Mouse (Mus musculus) midbrain, embryonic 13.5 days (tissue): ENCODE data around the gene Git1. TPM values are rescaled to one million over a fixed set of nuclear protein-coding genes. Genes with fewer than 3 reads are reported as not detected.

Experiments used
- ATAC-seq: fragments of 200-750 bp; cut with Nextera tagmentation; 2 replicates; pipeline ENCODE4 v1.8.0; 2017; ENCODE audit warnings: mild to moderate bottlenecking, moderate TSS enrichment, moderate library complexity
- H3K27ac ChIP-seq: fragments of 300-500 bp; sonication (generic); 2 replicates; pipeline ENCODE4 v1.5.1; 2015; ENCODE audit warnings: inconsistent platforms, mild to moderate bottlenecking, moderate library complexity
- H3K27me3 ChIP-seq: fragments of 300-500 bp; sonication (generic); 2 replicates; pipeline ENCODE4 v1.6.1; 2015; ENCODE audit warnings: mild to moderate bottlenecking, inconsistent platforms
- H3K36me3 ChIP-seq: fragments of 300-500 bp; sonication (generic); 2 replicates; pipeline ENCODE4 v1.6.1; 2015; ENCODE audit warnings: mild to moderate bottlenecking, inconsistent platforms
- H3K4me1 ChIP-seq: fragments of 300-500 bp; sonication (generic); replicated peaks from 2 replicates; pipeline ENCODE4 v1.6.1; 2015; ENCODE audit warnings: inconsistent platforms
- H3K4me2 ChIP-seq: fragments of 300-500 bp; sonication (generic); replicated peaks from 2 replicates; pipeline ENCODE4 v1.6.1; 2015; ENCODE audit warnings: moderate library complexity, mild to moderate bottlenecking, inconsistent platforms
- H3K4me3 ChIP-seq: fragments of 300-500 bp; sonication (generic); replicated peaks from 2 replicates; pipeline ENCODE4 v1.5.1; 2015; ENCODE audit warnings: mild to moderate bottlenecking, inconsistent platforms
- H3K9ac ChIP-seq: fragments of 300-500 bp; sonication (generic); replicated peaks from 2 replicates; pipeline ENCODE4 v1.6.1; 2015; ENCODE audit warnings: mild to moderate bottlenecking, inconsistent platforms
- H3K9me3 ChIP-seq: fragments of 300-500 bp; sonication (generic); 2 replicates; pipeline ENCODE4 v1.6.1; 2016; ENCODE audit warnings: mild to moderate bottlenecking, inconsistent platforms
- WGBS: fragments of 180-500 bp; shearing (Covaris S2); methylation state at CpG from one replicate; pipeline ENCODE4 v1.1.7; 2015; 5-methylcytosine and 5-hydroxymethylcytosine counted together
- polyA plus RNA-seq: library from polyadenylated mRNA; unstranded; fragments of >200 nt; fragmentation: Nextera tagmentation; extraction: Ambion mirVana; gene quantifications from 2 replicates; pipeline ENCODE4 v1.2.1, GENCODE M21; 2015

Git1 gene
- polyA plus RNA-seq, 1 experiment from 2014 or later, result 14.9 TPM

GRCm38 (mm10) chr11:77483510-77484255 lies 9.7 kb upstream of the Git1 start:
- Histone ChIP-seq H3K27ac (no peak overlapping the region), H3K4me1 (peaks cover 71% of the 10 kb centered on the region), H3K9ac (0 out of 2 replicates have a peak overlapping the region, but pooled peaks have one; percentile 17), H3K9me3 (no peaks in the 10 kb centered on the region), H3K36me3 (no peaks in the 10 kb centered on the region), H3K27me3 (no peaks in the 10 kb centered on the region), H3K4me3 (no peak overlapping the region), H3K4me2 (no peak overlapping the region)
- ATAC-seq, result no peak
- 82% methylated on average over 11 of the region's 11 CpGs for WGBS

- Histone ChIP-seq H3K4me1 (peaks cover 74% of the 10 kb centered on the region), H3K9me3 (no peaks in the 10 kb centered on the region), H3K4me2 (peak overlapping the region; percentile 98), H3K9ac (peak overlapping the region; percentile 33), H3K27ac (peak overlapping the region; percentile 39; the same call in 1 of the 2 replicates), H3K36me3 (no peaks in the 10 kb centered on the region), H3K4me3 (no peak overlapping the region), H3K27me3 (no peaks in the 10 kb centered on the region)
- WGBS, result 42% methylated on average over 6 of the region's 6 CpGs
- ATAC-seq, result no peak
These were observed 8.1 kb upstream of the Git1 start for GRCm38 (mm10) chr11:77485229-77485628.

- WGBS, result 44% methylated on average over 5 of the region's 5 CpGs
- no peaks in the 10 kb centered on the region for H3K27me3 ChIP-seq
- peak overlapping the region; percentile 69 for H3K27ac ChIP-seq
- H3K4me1 ChIP-seq, result peaks cover 79% of the 10 kb centered on the region
- H3K4me2 ChIP-seq, result peak overlapping the region; percentile 98
- no peaks in the 10 kb centered on the region for H3K9me3 ChIP-seq
- peak overlapping the region; percentile 98 for H3K9ac ChIP-seq
- H3K4me3 ChIP-seq, result peak overlapping the region; percentile 97
- ATAC-seq, result no peak
- H3K36me3 ChIP-seq, result no peaks in the 10 kb centered on the region
These were observed 6.6 kb upstream of the Git1 start for GRCm38 (mm10) chr11:77486798-77487197.

GRCm38 (mm10) chr11:77488771-77489581 lies 4.4 kb upstream of the Git1 start:
- no peaks in the 10 kb centered on the region for H3K36me3 ChIP-seq
- 2% methylated on average over 55 of the region's 55 CpGs for WGBS
- no peak for ATAC-seq
- no peaks in the 10 kb centered on the region for H3K9me3 ChIP-seq
- H3K4me1 ChIP-seq, result peaks cover 77% of the 10 kb centered on the region
- H3K27me3 ChIP-seq, result no peaks in the 10 kb centered on the region
- H3K4me2 ChIP-seq, result peak overlapping the region; percentile 98
- peak overlapping the region; percentile 93 for H3K27ac ChIP-seq
- H3K4me3 ChIP-seq, result peak overlapping the region; percentile 97
- H3K9ac ChIP-seq, result peak overlapping the region; percentile 98

GRCm38 (mm10) chr11:77489591-77490235 lies 3.6 kb upstream of the Git1 start, which contains the start of gene Ankrd13b:
Gene Ankrd13b (minus strand): TSS chr11:77489678.
- Histone ChIP-seq H3K27ac (peak within 1 kb of the TSS; percentile 93), H3K4me1 (peaks cover 78% of the 10 kb centered on the region), H3K4me2 (peak within 1 kb of the TSS; percentile 98), H3K36me3 (no peaks in the 10 kb centered on the region), H3K9me3 (no peaks in the 10 kb centered on the region), H3K9ac (peak within 1 kb of the TSS; percentile 98), H3K27me3 (no peaks in the 10 kb centered on the region), H3K4me3 (peak within 1 kb of the TSS; percentile 97)
- peak; percentile 68 for ATAC-seq
- WGBS, result under 1% methylated on average over 58 of the region's 87 CpGs

- no peaks in the 10 kb centered on the region for H3K36me3 ChIP-seq
- 74% methylated on average over 6 of the region's 6 CpGs for WGBS
- H3K27ac ChIP-seq, result peak overlapping the region; percentile 93
- peak overlapping the region; percentile 97 for H3K4me3 ChIP-seq
- no peaks in the 10 kb centered on the region for H3K27me3 ChIP-seq
- H3K4me2 ChIP-seq, result peak overlapping the region; percentile 98
- H3K9ac ChIP-seq, result peak overlapping the region; percentile 98
- ATAC-seq, result no peak
- H3K9me3 ChIP-seq, result no peaks in the 10 kb centered on the region
- peaks cover 79% of the 10 kb centered on the region for H3K4me1 ChIP-seq
These were observed 2.9 kb upstream of the Git1 start for GRCm38 (mm10) chr11:77490451-77490850.

GRCm38 (mm10) chr11:77491123-77491501 lies 2.2 kb upstream of the Git1 start:
- Histone ChIP-seq H3K9ac (peak overlapping the region; percentile 97; the same call in 1 of the 2 replicates), H3K36me3 (no peaks in the 10 kb centered on the region), H3K4me2 (peak overlapping the region; percentile 98), H3K27me3 (no peaks in the 10 kb centered on the region), H3K4me1 (peaks cover 79% of the 10 kb centered on the region), H3K27ac (peak overlapping the region; percentile 89), H3K4me3 (peak overlapping the region; percentile 97), H3K9me3 (no peaks in the 10 kb centered on the region)
- WGBS, result under 1% methylated on average over 13 of the region's 13 CpGs
- peak; percentile 71 for ATAC-seq

GRCm38 (mm10) chr11:77491502-77492291 lies 1.7 kb upstream of the Git1 start:
- under 1% methylated on average over 23 of the region's 23 CpGs for WGBS
- Histone ChIP-seq H3K27ac (peak overlapping the region; percentile 89), H3K4me2 (peak overlapping the region; percentile 98), H3K27me3 (no peaks in the 10 kb centered on the region), H3K9me3 (no peaks in the 10 kb centered on the region), H3K36me3 (no peaks in the 10 kb centered on the region), H3K4me3 (peak overlapping the region; percentile 97), H3K4me1 (peaks cover 77% of the 10 kb centered on the region), H3K9ac (peak overlapping the region; percentile 97)
- ATAC-seq, result peak; percentile 50

- ATAC-seq, result no peak
- H3K27me3 ChIP-seq, result no peaks in the 10 kb centered on the region
- peak overlapping the region; percentile 97 for H3K9ac ChIP-seq
- no peaks in the 10 kb centered on the region for H3K9me3 ChIP-seq
- peak overlapping the region; percentile 98 for H3K4me2 ChIP-seq
- peaks cover 76% of the 10 kb centered on the region for H3K4me1 ChIP-seq
- 0% methylated on average over 16 of the region's 18 CpGs for WGBS
- H3K4me3 ChIP-seq, result peak overlapping the region; percentile 97
- peak overlapping the region; percentile 89 for H3K27ac ChIP-seq
- 0 out of 2 replicates have a peak, but pooled peaks cover 3% of the 10 kb centered on the region for H3K36me3 ChIP-seq
These were observed 971 bp upstream of the Git1 start for GRCm38 (mm10) chr11:77492311-77492871.

GRCm38 (mm10) chr11:77492911-77493332 lies 440 bp upstream of the Git1 start:
- Histone ChIP-seq H3K4me2 (peak overlapping the region; percentile 98), H3K4me3 (peak overlapping the region; percentile 97), H3K4me1 (peaks cover 76% of the 10 kb centered on the region), H3K36me3 (0 out of 2 replicates have a peak, but pooled peaks cover 3% of the 10 kb centered on the region), H3K27me3 (no peaks in the 10 kb centered on the region), H3K9me3 (no peaks in the 10 kb centered on the region), H3K27ac (peak overlapping the region; percentile 89), H3K9ac (peak overlapping the region; percentile 97)
- 1% methylated on average over 28 of the region's 32 CpGs for WGBS
- peak; percentile 73 for ATAC-seq

- Histone ChIP-seq H3K4me1 (peaks cover 78% of the 10 kb centered on the region), H3K9me3 (no peaks in the 10 kb centered on the region), H3K27ac (peak overlapping the region; percentile 89), H3K9ac (peak overlapping the region; percentile 97), H3K4me3 (peak overlapping the region; percentile 97), H3K27me3 (no peaks in the 10 kb centered on the region), H3K4me2 (peak overlapping the region; percentile 98), H3K36me3 (peaks cover 9% of the 10 kb centered on the region)
- WGBS, result 34% methylated on average over 4 of the region's 4 CpGs
- no peak for ATAC-seq
These were observed 948 bp downstream of the Git1 start for GRCm38 (mm10) chr11:77494344-77494676.
